Mouse (Mus musculus) lung, adult 2 months (tissue): Measurements from ENCODE around the gene Bsn.

Experiments used
- CTCF ChIP-seq: fragments of 200-500 bp; IDR thresholded peaks from 2 replicates; pipeline ENCODE4 v1.5.1; 2011; ENCODE audit warnings: mild to moderate bottlenecking, low read length, control low read depth; ENCODE audit not compliant: insufficient read depth
- POLR2A ChIP-seq: fragments of 200-500 bp; IDR thresholded peaks from 2 replicates; pipeline ENCODE4 v1.6.1; 2011; ENCODE audit warnings: low read depth, mild to moderate bottlenecking, control low read depth, low read length, borderline replicate concordance; ENCODE audit errors: extremely low read depth

- TF ChIP-seq CTCF (no peak), POLR2A (no peak)
These were observed 45.6 kb downstream of the Bsn start for GRCm38 (mm10) chr9:108144371-108145270.
